Mouse (Mus musculus) midbrain, embryonic 10.5 days (tissue): Measurements from ENCODE around the gene Stat6. TPM values are rescaled to one million over a fixed set of nuclear protein-coding genes. Genes with fewer than 3 reads are reported as not detected.

Experiments
- DNase-seq: peaks from one replicate; pipeline ENCODE4 v3.0.0-alpha.2; 2017; ENCODE audit warnings: low spot score
- H3K27ac ChIP-seq: fragments of 300-500 bp; sonication (generic); replicated peaks from 2 replicates; pipeline ENCODE4 v1.5.1; 2016; ENCODE audit warnings: mild to moderate bottlenecking
- H3K27me3 ChIP-seq: fragments of 300-500 bp; sonication (generic); 2 replicates; pipeline ENCODE4 v1.6.1; 2016; ENCODE audit warnings: low read depth, mild to moderate bottlenecking; ENCODE audit not compliant: poor library complexity, severe bottlenecking
- H3K36me3 ChIP-seq: fragments of 300-500 bp; sonication (generic); 2 replicates; pipeline ENCODE4 v1.6.1; 2016; ENCODE audit warnings: mild to moderate bottlenecking, moderate library complexity
- H3K4me1 ChIP-seq: fragments of 300-500 bp; sonication (generic); 2 replicates; pipeline ENCODE4 v1.6.1; 2016
- H3K4me3 ChIP-seq: fragments of 300-500 bp; sonication (generic); 2 replicates; pipeline ENCODE4 v1.5.1; 2016; ENCODE audit warnings: mild to moderate bottlenecking, moderate library complexity
- H3K9me3 ChIP-seq: fragments of 300-500 bp; sonication (generic); replicated peaks from 2 replicates; pipeline ENCODE4 v1.6.1; 2016; ENCODE audit warnings: mild to moderate bottlenecking
- WGBS: fragments of 180-500 bp; shearing (Covaris S2); methylation state at CpG from one replicate; pipeline ENCODE4 v1.1.7; 2016; 5-methylcytosine and 5-hydroxymethylcytosine counted together
- polyA plus RNA-seq: library from polyadenylated mRNA; unstranded; fragments of >200 nt; fragmentation: Nextera tagmentation; extraction: Ambion mirVana; gene quantifications from 2 replicates; pipeline ENCODE4 v1.2.1, GENCODE M21; 2016

The Stat6 gene
- polyA plus RNA-seq, 1 experiment from 2014 or later: 8.2 TPM

GRCm38 (mm10) chr10:127604465-127605250 lies 38.1 kb upstream of the Stat6 start:
- H3K9me3 ChIP-seq: no peaks in the 10 kb centered on the region
- peaks cover 10% of the 10 kb centered on the region for H3K4me1 ChIP-seq
- no peak for DNase-seq
- H3K4me3 ChIP-seq: no peak overlapping the region
- no peak overlapping the region for H3K27ac ChIP-seq
- 76% methylated on average over 15 of the region's 15 CpGs for whole genome bisulfite sequencing
- H3K27me3 ChIP-seq: no peaks in the 10 kb centered on the region
- peaks cover 95% of the 10 kb centered on the region for H3K36me3 ChIP-seq

DNA sequence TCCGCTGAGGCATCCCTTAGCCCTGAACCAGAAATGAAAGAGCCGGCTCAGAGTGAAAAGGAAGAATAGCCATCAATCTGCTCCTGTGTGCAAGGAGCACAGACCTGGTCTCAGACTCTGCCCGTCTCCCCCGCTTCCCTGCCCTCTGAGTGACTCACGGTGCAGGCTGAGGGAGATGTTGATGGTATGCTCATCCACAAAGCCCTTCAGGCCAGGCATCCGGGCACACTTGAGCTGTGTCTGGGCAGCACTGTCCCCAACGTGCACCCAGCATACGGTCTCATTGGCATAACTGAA lies 37.6 kb upstream of the Stat6 start:
- no peak for DNase-seq
- no peaks in the 10 kb centered on the region for H3K27me3 ChIP-seq
- no peak overlapping the region for H3K27ac ChIP-seq
- H3K4me1 ChIP-seq: peaks cover 5% of the 10 kb centered on the region
- no peaks in the 10 kb centered on the region for H3K9me3 ChIP-seq
- H3K36me3 ChIP-seq: peaks cover 99% of the 10 kb centered on the region
- H3K4me3 ChIP-seq: no peak overlapping the region
- WGBS: 88% methylated on average over 8 of the region's 8 CpGs

DNA sequence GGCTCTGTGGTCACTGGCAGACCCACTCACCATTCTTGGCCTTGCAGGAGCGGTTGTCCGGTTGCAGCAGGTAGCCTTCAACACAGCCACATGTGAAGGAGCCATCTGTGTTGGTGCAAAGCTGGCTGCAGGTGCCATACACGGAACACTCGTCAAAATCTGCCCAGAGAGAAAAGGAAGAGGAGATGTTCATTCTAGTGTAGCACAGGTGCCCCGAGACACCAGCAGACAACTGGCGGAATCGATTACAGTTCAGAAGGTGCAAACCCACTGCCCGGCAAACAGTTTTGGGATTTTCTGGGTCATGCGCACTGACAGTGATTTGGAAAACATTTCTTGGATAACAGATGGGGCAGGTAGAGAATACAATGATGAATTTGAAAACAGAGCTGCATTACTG lies 37.0 kb upstream of the Stat6 start:
- no peaks in the 10 kb centered on the region for H3K27me3 ChIP-seq
- no peak for DNase-seq
- H3K27ac ChIP-seq: no peak overlapping the region
- H3K4me1 ChIP-seq: no peaks in the 10 kb centered on the region
- no peaks in the 10 kb centered on the region for H3K9me3 ChIP-seq
- no peak overlapping the region for H3K4me3 ChIP-seq
- 94% methylated on average over 9 of the region's 9 CpGs for WGBS
- peaks cover 99% of the 10 kb centered on the region for H3K36me3 ChIP-seq

DNA sequence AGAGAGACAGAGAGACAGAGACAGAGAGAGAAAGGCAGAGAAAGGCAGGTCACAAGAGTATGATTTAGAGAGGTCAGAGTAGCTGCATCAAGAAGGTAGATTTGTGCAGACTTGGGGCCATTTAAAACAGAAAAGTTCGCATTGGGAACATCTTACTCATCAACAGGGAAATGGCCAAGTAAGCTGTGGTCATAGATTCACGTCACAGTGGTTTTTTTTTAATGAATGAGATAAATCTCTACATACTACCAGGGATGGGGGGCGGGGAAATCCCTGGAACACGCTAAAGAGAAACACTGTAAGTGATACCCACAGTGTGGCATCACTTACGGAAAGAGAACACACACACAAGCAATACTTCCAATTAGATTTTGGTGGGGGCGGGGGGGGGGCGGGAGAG lies 35.7 kb upstream of the Stat6 start:
- no peak overlapping the region for H3K27ac ChIP-seq
- no peaks in the 10 kb centered on the region for H3K4me1 ChIP-seq
- 83% methylated on average over 7 of the region's 7 CpGs for WGBS
- no peaks in the 10 kb centered on the region for H3K27me3 ChIP-seq
- H3K36me3 ChIP-seq: peaks cover 99% of the 10 kb centered on the region
- no peak overlapping the region for H3K4me3 ChIP-seq
- DNase-seq: no peak
- no peaks in the 10 kb centered on the region for H3K9me3 ChIP-seq

- Histone ChIP-seq H3K4me1 (peaks cover 11% of the 10 kb centered on the region), H3K36me3 (peaks cover 92% of the 10 kb centered on the region), H3K27me3 (no peaks in the 10 kb centered on the region), H3K9me3 (no peaks in the 10 kb centered on the region), H3K27ac (no peak overlapping the region), H3K4me3 (no peak overlapping the region)
- no peak for DNase-seq
- 79% methylated on average over 9 of the region's 9 CpGs for WGBS
Measured at GRCm38 (mm10) chr10:127609415-127610065, 33.2 kb upstream of the Stat6 start.

GRCm38 (mm10) chr10:127610066-127610415 lies 32.7 kb upstream of the Stat6 start:
- peaks cover 87% of the 10 kb centered on the region for H3K36me3 ChIP-seq
- no peaks in the 10 kb centered on the region for H3K27me3 ChIP-seq
- no peak for DNase-seq
- H3K4me3 ChIP-seq: no peak overlapping the region
- WGBS: 90% methylated on average over 9 of the region's 9 CpGs
- H3K27ac ChIP-seq: no peak overlapping the region
- H3K9me3 ChIP-seq: no peaks in the 10 kb centered on the region
- H3K4me1 ChIP-seq: peaks cover 16% of the 10 kb centered on the region

- no peak for DNase-seq
- Histone ChIP-seq H3K36me3 (peaks cover 68% of the 10 kb centered on the region), H3K4me1 (peaks cover 38% of the 10 kb centered on the region), H3K4me3 (no peak overlapping the region), H3K9me3 (no peaks in the 10 kb centered on the region), H3K27me3 (no peaks in the 10 kb centered on the region), H3K27ac (no peak overlapping the region)
- WGBS: 85% methylated on average over 14 of the region's 14 CpGs
Measured at GRCm38 (mm10) chr10:127612079-127612775, 30.6 kb upstream of the Stat6 start.

DNA sequence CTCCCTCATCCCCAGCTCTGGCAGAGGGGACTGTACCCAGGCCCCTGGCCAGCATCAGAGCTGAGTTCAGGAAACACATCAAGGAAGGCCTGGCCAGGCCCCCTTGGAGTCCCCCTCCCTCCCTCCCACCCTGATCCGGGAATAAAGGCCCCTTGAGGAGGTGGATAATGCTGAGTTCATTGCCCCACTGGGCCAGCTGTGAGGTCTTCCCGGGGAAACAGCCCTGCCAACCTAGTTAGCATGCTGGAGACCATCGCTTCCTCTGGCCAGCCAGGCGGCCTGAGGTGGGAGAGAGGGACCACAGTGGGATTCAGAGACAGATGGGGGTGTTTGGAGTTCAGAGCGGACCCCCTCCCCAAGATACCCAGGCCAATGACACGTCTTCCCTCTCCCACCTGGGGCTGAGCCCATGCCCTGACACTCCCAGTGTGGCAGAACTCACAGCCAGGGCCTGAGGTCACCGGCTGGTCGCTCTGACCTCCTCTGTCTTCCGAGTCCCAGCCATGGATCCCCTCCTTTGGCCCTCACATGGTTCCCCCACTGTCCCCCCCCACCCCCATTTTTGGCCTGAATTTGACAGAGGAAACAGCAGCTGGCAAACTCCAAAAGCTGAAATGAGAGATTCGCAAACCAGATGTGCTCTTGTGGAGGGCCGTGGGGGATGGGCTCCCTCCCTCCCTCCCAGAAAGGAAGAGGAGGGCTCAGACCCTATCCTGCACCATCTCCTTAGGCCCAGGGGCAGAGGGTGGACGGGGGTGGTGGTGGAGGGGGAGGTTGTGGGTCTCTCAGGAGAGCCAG lies 28.4 kb upstream of the Stat6 start:
- peaks cover 60% of the 10 kb centered on the region for H3K4me1 ChIP-seq
- H3K36me3 ChIP-seq: peaks cover 49% of the 10 kb centered on the region
- H3K27me3 ChIP-seq: no peaks in the 10 kb centered on the region
- WGBS: 26% methylated on average over 12 of the region's 12 CpGs
- no peaks in the 10 kb centered on the region for H3K9me3 ChIP-seq
- no peak for DNase-seq
- peak overlapping the region; percentile 69 for H3K27ac ChIP-seq
- H3K4me3 ChIP-seq: peak overlapping the region; percentile 12

- H3K36me3 ChIP-seq: peaks cover 43% of the 10 kb centered on the region
- no peak for DNase-seq
- H3K4me3 ChIP-seq: peak overlapping the region; percentile 12
- no peaks in the 10 kb centered on the region for H3K27me3 ChIP-seq
- WGBS: 37% methylated on average over 2 of the region's 2 CpGs
- H3K27ac ChIP-seq: peak overlapping the region; percentile 69
- peaks cover 66% of the 10 kb centered on the region for H3K4me1 ChIP-seq
- H3K9me3 ChIP-seq: no peaks in the 10 kb centered on the region
Measured at GRCm38 (mm10) chr10:127615034-127615374, 27.8 kb upstream of the Stat6 start.

DNA sequence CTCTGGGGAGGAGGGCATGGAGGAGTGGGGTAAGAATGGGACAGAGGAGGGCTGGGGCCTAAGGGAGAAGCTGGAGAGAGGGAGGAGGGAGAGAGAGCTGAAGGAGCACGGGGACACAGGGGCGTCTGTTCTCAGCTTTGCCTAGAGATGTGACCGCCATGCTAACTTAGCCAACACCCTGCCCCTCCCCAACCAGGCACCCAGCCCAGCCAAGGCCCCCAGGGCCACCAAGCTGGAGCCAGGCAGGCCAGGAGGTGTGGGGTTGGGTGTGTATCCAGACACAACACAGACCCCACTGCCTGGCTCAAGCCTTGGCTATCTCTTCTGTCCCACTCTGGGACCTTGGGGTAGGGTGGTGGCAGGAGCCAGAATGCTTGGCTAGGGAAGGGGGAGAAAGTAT lies 27.2 kb upstream of the Stat6 start:
- Histone ChIP-seq H3K9me3 (no peaks in the 10 kb centered on the region), H3K27me3 (no peaks in the 10 kb centered on the region), H3K27ac (peak overlapping the region; percentile 69), H3K36me3 (peaks cover 37% of the 10 kb centered on the region), H3K4me1 (peaks cover 72% of the 10 kb centered on the region), H3K4me3 (peak overlapping the region; percentile 16; the same call in 1 of the 2 replicates)
- WGBS: 82% methylated on average over 3 of the region's 3 CpGs
- DNase-seq: no peak

DNA sequence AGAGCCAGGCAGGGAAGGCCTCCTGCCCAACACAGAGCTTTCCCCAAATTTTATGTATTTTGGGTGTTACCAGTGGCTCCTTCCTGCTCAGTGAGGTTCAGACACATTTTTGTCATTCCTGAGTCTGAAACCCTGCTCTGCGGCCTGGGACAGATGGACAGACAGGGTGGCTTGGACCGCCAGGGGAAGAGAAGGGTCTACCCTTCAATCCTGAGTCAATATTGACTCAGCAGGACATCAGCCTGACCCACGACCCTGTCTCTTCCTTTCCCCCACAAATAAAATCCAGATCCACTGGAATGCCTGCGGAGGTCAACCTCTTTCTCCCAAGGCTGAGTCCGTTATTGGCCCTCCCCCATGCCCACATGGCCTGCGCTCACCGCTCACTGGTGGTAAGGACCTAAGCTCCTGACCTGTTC lies 26.5 kb upstream of the Stat6 start:
- Histone ChIP-seq H3K36me3 (peaks cover 31% of the 10 kb centered on the region), H3K27ac (peak overlapping the region; percentile 69), H3K27me3 (no peaks in the 10 kb centered on the region), H3K4me1 (peaks cover 73% of the 10 kb centered on the region), H3K4me3 (peak overlapping the region; percentile 16; the same call in 1 of the 2 replicates), H3K9me3 (no peaks in the 10 kb centered on the region)
- WGBS: 19% methylated on average over 7 of the region's 7 CpGs
- peak; percentile 49 for DNase-seq

- H3K27me3 ChIP-seq: no peaks in the 10 kb centered on the region
- H3K4me1 ChIP-seq: peaks cover 81% of the 10 kb centered on the region
- DNase-seq: no peak
- H3K4me3 ChIP-seq: no peak overlapping the region
- H3K9me3 ChIP-seq: no peaks in the 10 kb centered on the region
- WGBS: 68% methylated on average over 4 of the region's 4 CpGs
- H3K36me3 ChIP-seq: peaks cover 20% of the 10 kb centered on the region
- H3K27ac ChIP-seq: peak overlapping the region; percentile 69
Measured at GRCm38 (mm10) chr10:127617294-127617693, 25.5 kb upstream of the Stat6 start.
